Mouse (Mus musculus) brain, adult 2 months (tissue): ENCODE results near the gene Ythdf2.

Source experiments
- DNase-seq: peaks from one replicate; pipeline ENCODE4 v3.0.0; 2011; ENCODE audit warnings: low read depth, low spot score

The Ythdf2 gene

GRCm38 (mm10) chr4:132154877-132155670 is 57.0 kb downstream of the Ythdf2 start:
- peak; percentile 70 for DNase-seq

GRCm38 (mm10) chr4:132151673-132152072 is 60.4 kb downstream of the Ythdf2 start:
- no peak for DNase-seq

GRCm38 (mm10) chr4:132146201-132146600 is 65.9 kb downstream of the Ythdf2 start:
- DNase-seq = no peak

- no peak for DNase-seq
Measured at GRCm38 (mm10) chr4:132145092-132145491, 67.0 kb downstream of the Ythdf2 start.

- peak; percentile 64 for DNase-seq
Measured at GRCm38 (mm10) chr4:132144080-132144841, 67.8 kb downstream of the Ythdf2 start, which contains the start of gene Oprd1. Gene Oprd1, minus strand, starts transcription at chr4:132144486.

- DNase-seq = no peak
Measured at GRCm38 (mm10) chr4:132138640-132139039, 73.5 kb downstream of the Ythdf2 start.

GRCm38 (mm10) chr4:132137013-132137412 is 75.1 kb downstream of the Ythdf2 start:
- DNase-seq = no peak
